10 mouse cellular contexts compared by ENCODE assay signal in genomic region chr14:32437352-32437793, GRCm38 (mm10). TPM values are rescaled to one million over a fixed set of nuclear protein-coding genes. Genes with fewer than 3 reads are reported as not detected.
DNase-seq lines count a peak whose midpoint lies in the region; ATAC-seq and TF ChIP-seq lines count a peak whose summit lies in the region.
"Had no signal": no experiment of that assay in that cellular context is flagged by ENCODE, and none has a peak within 500 bp of the region (broad histone marks: within the 10 kb centered on the region; RNA-seq: fewer than 3 reads in every experiment).

No protein-coding gene starts in this region.

- no peaks in the 10 kb centered on the region for H3K27me3 ChIP-seq in lung, embryonic 14.5 days (ENCODE audit: insufficient read depth, low read length)
- peaks cover under 1% of the 10 kb centered on the region; the same call in 1 of the 2 replicates for H3K27me3 ChIP-seq in hindbrain, embryonic 13.5 days
- no peaks in the 10 kb centered on the region for H3K27me3 ChIP-seq in small intestine, adult 2 months (ENCODE audit: control insufficient read depth, insufficient read depth, low read length)
- H3K27me3 ChIP-seq in kidney, embryonic 15.5 days = 0 out of 2 replicates have a peak, but pooled peaks cover 3% of the 10 kb centered on the region
- H3K27me3 ChIP-seq: embryonic facial prominence, embryonic 12.5 days; neural tube, embryonic 12.5 days had no signal

- no peak overlapping the region for H3K4me3 ChIP-seq in lung, embryonic 14.5 days (ENCODE audit: low read depth, low read length)
- no peak overlapping the region for H3K4me3 ChIP-seq in hindbrain, embryonic 13.5 days
- H3K4me3 ChIP-seq in small intestine, adult 2 months (ENCODE audit: low read depth, low read length) = no peak overlapping the region
- no peak overlapping the region for H3K4me3 ChIP-seq in kidney, embryonic 15.5 days (replicated peaks)
- H3K4me3 ChIP-seq: embryonic facial prominence, embryonic 12.5 days; neural tube, embryonic 12.5 days had no signal

- no peaks in the 10 kb centered on the region for H3K9me3 ChIP-seq in lung, embryonic 14.5 days (ENCODE audit: low read depth, low read length)
- no peaks in the 10 kb centered on the region for H3K9me3 ChIP-seq in hindbrain, embryonic 13.5 days
- no peaks in the 10 kb centered on the region for H3K9me3 ChIP-seq in kidney, embryonic 15.5 days (replicated peaks)
- H3K9me3 ChIP-seq: embryonic facial prominence, embryonic 12.5 days; neural tube, embryonic 12.5 days had no signal

- H3K36me3 ChIP-seq in lung, embryonic 14.5 days (ENCODE audit: insufficient read depth) = no peaks in the 10 kb centered on the region
- no peaks in the 10 kb centered on the region for H3K36me3 ChIP-seq in hindbrain, embryonic 13.5 days
- no peaks in the 10 kb centered on the region for H3K36me3 ChIP-seq in small intestine, adult 2 months (ENCODE audit: control insufficient read depth, insufficient read depth, low read length)
- no peaks in the 10 kb centered on the region for H3K36me3 ChIP-seq in kidney, embryonic 15.5 days
- H3K36me3 ChIP-seq: embryonic facial prominence, embryonic 12.5 days; neural tube, embryonic 12.5 days had no signal

- WGBS in lung, embryonic 14.5 days = 29% methylated on average over 5 of the region's 5 CpGs
- WGBS in hindbrain, embryonic 13.5 days = 23% methylated on average over 5 of the region's 5 CpGs
- 47% methylated on average over 5 of the region's 5 CpGs for WGBS in small intestine, adult 2 months
- WGBS in kidney, embryonic 15.5 days = 37% methylated on average over 5 of the region's 5 CpGs

- TF ChIP-seq POLR2A in small intestine, adult 2 months (IDR thresholded peaks at IDR 0.05; ENCODE audit: low read depth, low read length) = no peak

- H3K27ac ChIP-seq in lung, embryonic 14.5 days (ENCODE audit: low read depth) = no peak overlapping the region
- no peak overlapping the region for H3K27ac ChIP-seq in hindbrain, embryonic 13.5 days
- H3K27ac ChIP-seq in small intestine, adult 2 months (ENCODE audit: insufficient read depth, low read depth, low read length) = no peak overlapping the region
- no peak overlapping the region for H3K27ac ChIP-seq in kidney, embryonic 15.5 days
- H3K27ac ChIP-seq: embryonic facial prominence, embryonic 12.5 days; neural tube, embryonic 12.5 days had no signal

- no peak for ATAC-seq in lung, embryonic 14.5 days (ENCODE audit: insufficient read depth)
- ATAC-seq in hindbrain, embryonic 13.5 days (ENCODE audit: low FRiP score) = 0 out of 2 replicates have a peak, but pooled peaks have one; percentile 36
- ATAC-seq in kidney, embryonic 15.5 days (replicated peaks; ENCODE audit: low FRiP score) = no peak

- H3K4me1 ChIP-seq in lung, embryonic 14.5 days (ENCODE audit: insufficient read depth) = no peaks in the 10 kb centered on the region
- peaks cover 15% of the 10 kb centered on the region for H3K4me1 ChIP-seq in hindbrain, embryonic 13.5 days (replicated peaks)
- no peaks in the 10 kb centered on the region for H3K4me1 ChIP-seq in small intestine, adult 2 months (ENCODE audit: control insufficient read depth, insufficient read depth, insufficient read length, low read length)
- H3K4me1 ChIP-seq in kidney, embryonic 15.5 days = no peaks in the 10 kb centered on the region
- H3K4me1 ChIP-seq: embryonic facial prominence, embryonic 12.5 days had no signal

- DNase-seq in lung, embryonic 14.5 days = peak; percentile 47
- no peak for DNase-seq in lung, postnatal 14 days
- DNase-seq in ZHBTc4 (ENCODE audit: low read depth, low spot score) = peak; percentile 64
- no peak for DNase-seq in frontal cortex, postnatal 14 days (ENCODE audit: low spot score in 2 of 2)
- DNase-seq: thymus, postnatal 14 days had no signal

- peak; percentile 54 for TF ChIP-seq CTCF in lung, embryonic 14.5 days (IDR thresholded peaks at IDR 0.05; ENCODE audit: low read depth)
- peak; percentile 20; the same call in 1 of the 2 replicates for TF ChIP-seq CTCF in small intestine, adult 2 months (IDR thresholded peaks at IDR 0.05; ENCODE audit: extremely low read depth, insufficient read length, insufficient replicate concordance, low read depth, low read length)

- H3K9ac ChIP-seq in lung, embryonic 14.5 days = no peak overlapping the region
- H3K9ac ChIP-seq in hindbrain, embryonic 13.5 days = no peak overlapping the region
- H3K9ac ChIP-seq in kidney, embryonic 15.5 days = no peak overlapping the region
- H3K9ac ChIP-seq: embryonic facial prominence, embryonic 12.5 days; neural tube, embryonic 12.5 days had no signal

- H3K4me2 ChIP-seq in lung, embryonic 14.5 days = no peak overlapping the region
- H3K4me2 ChIP-seq in hindbrain, embryonic 13.5 days = no peak overlapping the region
- H3K4me2 ChIP-seq in kidney, embryonic 15.5 days = no peak overlapping the region
- H3K4me2 ChIP-seq: embryonic facial prominence, embryonic 12.5 days; neural tube, embryonic 12.5 days had no signal

RNA-seq across cellular contexts. Expression of gene Slc18a3, which starts 27.3 kb away (rescaled TPM):
- polyA plus RNA-seq in lung, embryonic 14.5 days (2014; fragmentation: Nextera tagmentation; extraction: Ambion mirVana) = 0.09 and 0.84 TPM in 2 replicates
- polyA plus RNA-seq in hindbrain, embryonic 13.5 days (2015; fragmentation: Nextera tagmentation; extraction: Ambion mirVana) = 17.4 and 17.5 TPM in 2 replicates
- polyA plus RNA-seq in small intestine, adult 2 months (2012; rRNA removed) = 0.75 and 1.4 TPM in 2 replicates
- polyA plus RNA-seq in kidney, embryonic 15.5 days (2015; fragmentation: Nextera tagmentation; extraction: Ambion mirVana) = 0.36 TPM in 2 replicates

RNA-seq across cellular contexts. Expression of gene Chat, which starts 28.4 kb away (rescaled TPM):
- polyA plus RNA-seq in lung, embryonic 14.5 days (2014; fragmentation: Nextera tagmentation; extraction: Ambion mirVana) = not detected in 2 replicates
- polyA plus RNA-seq in hindbrain, embryonic 13.5 days (2015; fragmentation: Nextera tagmentation; extraction: Ambion mirVana) = 2.2 and 2.7 TPM in 2 replicates
- 0.36 and 1.4 TPM in 2 replicates for polyA plus RNA-seq in small intestine, adult 2 months (2012; rRNA removed)
- polyA plus RNA-seq in kidney, embryonic 15.5 days (2015; fragmentation: Nextera tagmentation; extraction: Ambion mirVana) = not detected in 2 replicates
- polyA plus RNA-seq: embryonic facial prominence, embryonic 12.5 days had no signal

RNA-seq across cellular contexts. Expression of gene 1700024G13Rik, which starts 49.2 kb away (rescaled TPM):
- not detected in 2 replicates for polyA plus RNA-seq in lung, embryonic 14.5 days (2014; fragmentation: Nextera tagmentation; extraction: Ambion mirVana)
- 0.31 and 1.8 TPM in 2 replicates for polyA plus RNA-seq in hindbrain, embryonic 13.5 days (2015; fragmentation: Nextera tagmentation; extraction: Ambion mirVana)
- polyA plus RNA-seq in small intestine, adult 2 months (2012; rRNA removed) = not detected in 2 replicates
- polyA plus RNA-seq in kidney, embryonic 15.5 days (2015; fragmentation: Nextera tagmentation; extraction: Ambion mirVana) = not detected in 2 replicates
- polyA plus RNA-seq: embryonic facial prominence, embryonic 12.5 days; neural tube, embryonic 12.5 days had no signal

Comparison
In these comparisons a context has a peak if more than half of its experiments do, and no peak if none do; other contexts are left out.
1. DNase-seq: peak in lung, embryonic 14.5 days (single experiment) and ZHBTc4 (single experiment); none in lung, postnatal 14 days (single experiment) and frontal cortex, postnatal 14 days (0 of 2).